Mouse (Mus musculus) CD8-positive naive resting alpha-beta T cell, adult 57 days (primary cell): ENCODE data around the gene Nyap2. TPM values are rescaled to one million over a fixed set of nuclear protein-coding genes. Genes with fewer than 3 reads are reported as not detected.

Source experiments
- total RNA-seq: library from RNA; stranded (reverse); gene quantifications from one replicate; pipeline ENCODE4 v1.2.4, GENCODE M21; 2023

Nyap2 gene
- not detected for total RNA-seq

DNA sequence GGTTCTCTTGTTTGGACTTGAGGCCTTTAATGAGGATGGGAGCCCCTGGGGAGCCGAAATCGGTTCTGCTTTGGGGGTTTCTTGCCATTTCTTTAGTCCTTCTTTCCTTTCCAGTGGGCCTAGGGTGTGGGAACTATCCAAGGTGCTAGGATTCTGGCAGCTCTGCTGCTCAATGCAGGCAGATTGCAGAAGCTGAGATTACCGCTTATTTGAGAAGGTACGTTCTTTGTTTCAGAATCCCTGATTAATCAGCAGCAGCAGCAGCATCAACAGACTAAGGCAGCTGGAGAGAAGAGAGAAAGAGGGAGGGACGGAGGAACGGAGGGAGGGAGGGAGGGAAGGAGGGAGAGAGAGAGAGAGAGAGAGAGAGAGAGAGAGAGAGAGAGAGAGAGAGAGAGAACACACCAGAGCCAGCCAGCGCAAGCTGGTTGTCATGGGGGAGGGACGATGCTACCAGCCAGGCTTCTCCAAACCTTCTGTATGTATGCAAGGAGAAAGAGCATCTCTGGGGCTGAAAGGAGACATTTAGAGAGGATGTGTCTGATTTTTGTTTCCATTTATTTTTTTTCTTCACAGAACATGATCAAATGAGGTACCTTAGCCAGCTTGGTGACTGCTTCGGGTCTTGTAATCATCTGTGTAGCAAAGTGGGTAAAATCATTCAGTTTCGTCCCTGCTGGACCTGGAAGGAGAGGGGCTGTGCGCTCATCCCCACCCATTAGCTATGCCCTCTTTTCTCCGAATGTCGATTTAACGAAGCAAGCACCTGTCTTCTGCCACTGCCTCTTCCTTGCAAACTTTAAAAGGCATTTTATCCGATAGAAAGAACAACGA lies at the start of gene Nyap2:
Nyap2 (plus strand) TSS at position 120 of the 834 bp plus-strand sequence.

